Mouse (Mus musculus): ENCODE results near the gene Arcn1. TPM values are rescaled to one million over a fixed set of nuclear protein-coding genes. Genes with fewer than 3 reads are reported as not detected.

Gene Arcn1
- polyA plus RNA-seq, 1 experiment from 2014 or later = 198 TPM

DNA sequence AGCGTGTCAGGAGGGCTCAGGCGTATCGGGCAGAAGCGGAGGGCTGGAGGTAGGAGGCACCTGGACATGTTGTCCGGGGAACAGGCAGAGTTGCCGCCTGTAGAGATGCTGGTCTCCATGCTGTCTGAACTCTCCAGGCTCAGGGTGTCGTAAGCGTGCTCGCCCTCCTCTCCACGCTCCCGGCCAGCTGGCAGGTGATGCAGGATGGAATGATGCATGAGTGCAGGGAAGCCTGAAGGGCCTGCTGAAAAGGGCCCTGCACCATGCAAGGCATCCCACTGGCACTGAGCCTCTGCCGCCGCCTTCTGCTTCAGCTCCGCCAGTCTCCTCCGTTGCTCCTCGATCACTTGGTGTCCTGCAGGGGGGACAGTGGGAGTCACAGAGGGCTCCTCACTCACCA is 69.8 kb downstream of the Arcn1 start:
- no peak overlapping the region for H3K4me3 ChIP-seq (ENCODE audit: low read depth, low read length)
- 0 out of 2 replicates have a peak, but pooled peaks cover 13% of the 10 kb centered on the region for H3K36me3 ChIP-seq (ENCODE audit: control insufficient read depth, insufficient read depth, low read length)
- ATAC-seq (ENCODE audit: low FRiP score) = no peak
- H3K9me3 ChIP-seq (ENCODE audit: control insufficient read depth, low read length) = no peaks in the 10 kb centered on the region
- 93% methylated on average over 16 of the region's 16 CpGs for WGBS
- no peaks in the 10 kb centered on the region for H3K4me1 ChIP-seq (replicated peaks; ENCODE audit: control insufficient read depth, insufficient read depth, low read length)
- H3K4me2 ChIP-seq (replicated peaks; ENCODE audit: low read depth, low read length) = no peak overlapping the region
- H3K27ac ChIP-seq (ENCODE audit: low read depth, low read length) = no peak overlapping the region
- H3K27me3 ChIP-seq (ENCODE audit: control insufficient read depth, insufficient read depth, low read length) = no peaks in the 10 kb centered on the region
- H3K9ac ChIP-seq (ENCODE audit: low read depth, low read length) = no peak overlapping the region
- no peak for DNase-seq (ENCODE audit: low spot score)

DNA sequence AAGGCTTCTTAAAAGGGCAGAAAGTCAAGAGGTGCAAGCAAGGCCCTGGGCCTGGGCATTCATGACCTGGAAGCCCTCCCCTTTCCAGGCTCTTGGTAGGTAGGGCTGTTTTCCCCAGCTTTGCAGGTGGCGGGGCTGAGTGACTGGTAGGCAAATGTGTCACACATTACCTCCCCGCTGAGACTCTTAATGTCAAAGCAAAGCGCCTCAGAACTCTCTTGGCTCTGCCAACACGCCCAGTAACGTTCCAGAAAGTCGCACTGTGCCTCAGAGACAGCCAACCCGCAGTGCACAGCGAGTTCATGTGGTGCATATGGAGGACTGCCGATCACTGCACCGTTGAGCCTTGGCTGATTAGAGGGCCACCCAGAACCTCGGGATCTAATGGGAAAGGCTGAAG is 74.6 kb downstream of the Arcn1 start:
- H3K9ac ChIP-seq (ENCODE audit: low read depth, low read length) = no peak overlapping the region
- H3K4me1 ChIP-seq (replicated peaks; ENCODE audit: control insufficient read depth, insufficient read depth, low read length) = no peaks in the 10 kb centered on the region
- no peak overlapping the region for H3K27ac ChIP-seq (ENCODE audit: low read depth, low read length)
- H3K36me3 ChIP-seq (ENCODE audit: control insufficient read depth, insufficient read depth, low read length) = 0 out of 2 replicates have a peak, but pooled peaks cover 10% of the 10 kb centered on the region
- H3K4me3 ChIP-seq (ENCODE audit: low read depth, low read length) = no peak overlapping the region
- no peaks in the 10 kb centered on the region for H3K27me3 ChIP-seq (ENCODE audit: control insufficient read depth, insufficient read depth, low read length)
- WGBS = 88% methylated on average over 11 of the region's 11 CpGs
- no peak for ATAC-seq (ENCODE audit: low FRiP score)
- DNase-seq (ENCODE audit: low spot score) = no peak
- H3K9me3 ChIP-seq (ENCODE audit: control insufficient read depth, low read length) = no peaks in the 10 kb centered on the region
- H3K4me2 ChIP-seq (replicated peaks; ENCODE audit: low read depth, low read length) = no peak overlapping the region

DNA sequence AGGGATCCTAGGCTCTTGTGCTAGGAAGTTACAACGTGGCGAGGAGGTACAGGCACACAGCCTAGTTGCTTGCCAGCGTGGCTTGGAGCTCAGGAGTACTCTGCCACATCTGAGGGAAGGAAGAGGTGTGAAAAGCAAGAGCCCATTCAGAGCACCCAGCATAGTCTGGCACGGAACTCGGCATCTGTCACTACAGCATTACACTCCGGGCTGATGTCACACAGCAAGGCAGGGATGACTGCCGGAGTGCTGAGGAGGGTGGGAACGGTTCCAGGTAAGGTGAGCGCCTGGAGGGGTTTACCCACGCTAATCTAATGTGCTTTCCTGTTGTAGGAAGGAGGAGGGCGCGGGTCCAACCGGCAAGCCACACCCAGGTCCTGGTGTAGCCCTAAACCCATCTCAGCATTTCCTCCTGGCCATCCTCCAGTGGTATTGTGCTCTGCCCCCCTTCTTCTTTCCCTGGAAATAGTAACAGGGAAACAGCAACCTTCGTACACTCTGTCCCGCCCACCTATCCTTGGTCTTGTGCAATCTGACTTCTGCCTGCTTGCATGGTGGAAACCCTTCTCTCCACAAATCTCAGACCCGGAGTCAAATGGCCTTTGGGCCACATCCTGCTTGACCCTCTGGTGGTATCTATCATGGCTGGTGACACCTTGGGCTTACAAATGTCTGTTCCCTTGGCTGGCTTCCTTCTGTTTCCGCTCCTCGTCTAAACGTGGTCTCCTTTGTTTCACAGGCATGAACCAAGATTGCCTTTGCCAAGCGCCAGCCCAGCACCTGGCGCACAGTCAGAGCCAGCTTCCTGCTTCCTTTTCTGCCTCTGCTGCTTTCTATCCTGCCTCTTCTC is 75.7 kb downstream of the Arcn1 start:
- 90% methylated on average over 21 of the region's 21 CpGs for WGBS
- H3K4me2 ChIP-seq (replicated peaks; ENCODE audit: low read depth, low read length) = no peak overlapping the region
- H3K27ac ChIP-seq (ENCODE audit: low read depth, low read length) = no peak overlapping the region
- DNase-seq (ENCODE audit: low spot score) = no peak
- H3K9me3 ChIP-seq (ENCODE audit: control insufficient read depth, low read length) = no peaks in the 10 kb centered on the region
- ATAC-seq (ENCODE audit: low FRiP score) = no peak
- H3K4me1 ChIP-seq (replicated peaks; ENCODE audit: control insufficient read depth, insufficient read depth, low read length) = peaks cover 3% of the 10 kb centered on the region
- H3K9ac ChIP-seq (ENCODE audit: low read depth, low read length) = no peak overlapping the region
- H3K36me3 ChIP-seq (ENCODE audit: control insufficient read depth, insufficient read depth, low read length) = peaks cover 9% of the 10 kb centered on the region; the same call in 1 of the 2 replicates
- no peaks in the 10 kb centered on the region for H3K27me3 ChIP-seq (ENCODE audit: control insufficient read depth, insufficient read depth, low read length)
- H3K4me3 ChIP-seq (ENCODE audit: low read depth, low read length) = no peak overlapping the region

Other genes starting within 250 kb of the Arcn1 start
- gene Cxcr5, start 206.0 kb downstream of the Arcn1 start, polyA plus RNA-seq (2014; fragmentation: Nextera tagmentation; extraction: Ambion mirVana) = 0.11 and 0.48 TPM in 2 replicates
- 16.0 and 32.7 TPM in 2 replicates for gene Ddx6, start 163.0 kb downstream of the Arcn1 start, polyA plus RNA-seq (2014; fragmentation: Nextera tagmentation; extraction: Ambion mirVana)
- not detected in 2 replicates for gene Treh, start 94.6 kb downstream of the Arcn1 start, polyA plus RNA-seq (2014; fragmentation: Nextera tagmentation; extraction: Ambion mirVana)
- gene Phldb1, start 32.6 kb downstream of the Arcn1 start, polyA plus RNA-seq (2014; fragmentation: Nextera tagmentation; extraction: Ambion mirVana) = 36.0 and 36.3 TPM in 2 replicates
- 142 and 154 TPM in 2 replicates for gene Ift46, start 63 bp upstream of the Arcn1 start, polyA plus RNA-seq (2014; fragmentation: Nextera tagmentation; extraction: Ambion mirVana)
- gene Tmem25, start 31.5 kb upstream of the Arcn1 start, polyA plus RNA-seq (2014; fragmentation: Nextera tagmentation; extraction: Ambion mirVana) = 2.5 and 3.6 TPM in 2 replicates
- gene Ttc36, start 35.2 kb upstream of the Arcn1 start, polyA plus RNA-seq (2014; fragmentation: Nextera tagmentation; extraction: Ambion mirVana) = not detected in 2 replicates
- gene Kmt2a, start 113.5 kb upstream of the Arcn1 start, polyA plus RNA-seq (2014; fragmentation: Nextera tagmentation; extraction: Ambion mirVana) = 17.3 and 26.2 TPM in 2 replicates
- gene Atp5l, start 152.9 kb upstream of the Arcn1 start, polyA plus RNA-seq (2014; fragmentation: Nextera tagmentation; extraction: Ambion mirVana) = 592 and 606 TPM in 2 replicates
- gene Ube4a, start 197.8 kb upstream of the Arcn1 start, polyA plus RNA-seq (2014; fragmentation: Nextera tagmentation; extraction: Ambion mirVana) = 36.4 and 47.3 TPM in 2 replicates
- gene Cd3g, start 212.6 kb upstream of the Arcn1 start, polyA plus RNA-seq (2014; fragmentation: Nextera tagmentation; extraction: Ambion mirVana) = not detected in 2 replicates
- gene Cd3d, start 213.9 kb upstream of the Arcn1 start, polyA plus RNA-seq (2014; fragmentation: Nextera tagmentation; extraction: Ambion mirVana) = not detected in 2 replicates
- not detected in 2 replicates for gene Cd3e, start 241.8 kb upstream of the Arcn1 start, polyA plus RNA-seq (2014; fragmentation: Nextera tagmentation; extraction: Ambion mirVana)